Mouse (Mus musculus): Measurements from ENCODE around the gene Irf1. TPM values are rescaled to one million over a fixed set of nuclear protein-coding genes. Genes with fewer than 3 reads are reported as not detected.

Irf1 gene
- polyA plus RNA-seq (2015; fragmentation: Nextera tagmentation; extraction: Ambion mirVana): 3.9 and 23.3 TPM in 2 replicates

DNA sequence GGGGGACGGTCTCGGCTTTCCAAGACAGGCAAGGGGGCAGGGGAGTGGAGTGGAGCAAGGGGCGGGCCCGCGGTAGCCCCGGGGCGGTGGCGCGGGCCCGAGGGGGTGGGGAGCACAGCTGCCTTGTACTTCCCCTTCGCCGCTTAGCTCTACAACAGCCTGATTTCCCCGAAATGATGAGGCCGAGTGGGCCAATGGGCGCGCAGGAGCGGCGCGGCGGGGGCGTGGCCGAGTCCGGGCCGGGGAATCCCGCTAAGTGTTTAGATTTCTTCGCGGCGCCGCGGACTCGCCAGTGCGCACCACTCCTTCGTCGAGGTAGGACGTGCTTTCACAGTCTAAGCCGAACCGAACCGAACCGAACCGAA lies at the start of gene Irf1:
TSS of gene Irf1 (plus strand) at position 255 of the 365 bp plus-strand sequence.
- Histone ChIP-seq H3K27ac (replicated peaks) (peak within 1 kb of the TSS; percentile 52), H3K4me3 (replicated peaks) (peak within 1 kb of the TSS; percentile 84), H3K4me2 (peak within 1 kb of the TSS; percentile 97), H3K4me1 (peaks cover 12% of the 10 kb centered on the region; the same call in 1 of the 2 replicates), H3K36me3 (no peaks in the 10 kb centered on the region), H3K27me3 (replicated peaks) (peaks cover 20% of the 10 kb centered on the region), H3K9me3 (replicated peaks) (no peaks in the 10 kb centered on the region), H3K9ac (replicated peaks) (peak within 1 kb of the TSS; percentile 66)
- ATAC-seq (ENCODE audit: low FRiP score): peak; percentile 92
- WGBS: 1% methylated on average over 39 of the region's 40 CpGs

DNA sequence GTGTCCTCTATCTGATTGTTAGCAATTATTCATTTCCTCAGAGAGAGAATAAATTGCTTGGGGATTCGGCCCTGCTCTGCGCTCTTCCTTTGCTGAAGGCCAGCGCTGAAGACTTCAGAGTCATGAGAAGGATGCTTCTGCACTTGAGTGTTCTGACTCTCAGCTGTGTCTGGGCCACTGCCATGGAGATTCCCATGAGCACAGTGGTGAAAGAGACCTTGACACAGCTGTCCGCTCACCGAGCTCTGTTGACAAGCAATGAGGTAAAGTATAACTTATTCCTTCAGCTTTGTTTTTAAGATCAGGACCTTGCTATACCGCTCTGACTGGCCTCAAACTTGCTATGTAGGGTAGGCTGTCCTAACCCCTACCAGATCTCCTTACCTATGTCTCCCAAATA lies 49.1 kb upstream of the Irf1 start, which contains the start of gene Il5:
TSS of gene Il5 (plus strand) at position 80 of the 400 bp plus-strand sequence.
- Histone ChIP-seq H3K27ac (replicated peaks) (no peak within 1 kb of the TSS), H3K36me3 (no peaks in the 10 kb centered on the region), H3K9me3 (replicated peaks) (no peaks in the 10 kb centered on the region), H3K27me3 (replicated peaks) (no peaks in the 10 kb centered on the region), H3K9ac (replicated peaks) (no peak within 1 kb of the TSS), H3K4me2 (no peak within 1 kb of the TSS), H3K4me3 (replicated peaks) (no peak within 1 kb of the TSS), H3K4me1 (no peaks in the 10 kb centered on the region)
- no peak for ATAC-seq (ENCODE audit: low FRiP score)
- WGBS: 84% methylated on average over 6 of the region's 6 CpGs

DNA sequence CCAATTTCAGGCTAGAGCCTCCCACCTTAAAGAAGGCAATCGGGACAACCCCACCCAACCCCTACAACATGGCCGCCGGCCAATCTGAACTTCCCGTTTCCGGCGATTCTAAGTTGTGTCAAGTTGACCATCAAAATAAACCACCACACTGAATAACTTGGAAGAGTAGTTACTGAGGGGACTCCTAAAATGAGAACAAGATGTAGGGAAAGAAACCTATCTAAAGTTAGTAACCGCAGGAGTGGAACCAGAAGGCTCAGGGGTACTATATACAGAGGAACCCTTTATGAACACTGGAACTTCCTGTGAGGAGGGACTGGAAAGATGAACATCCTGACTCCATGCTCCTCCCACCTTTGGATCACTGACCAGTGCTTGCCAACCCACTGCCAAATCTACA lies 38.4 kb upstream of the Irf1 start:
- Histone ChIP-seq H3K36me3 (no peaks in the 10 kb centered on the region), H3K4me2 (no peak overlapping the region), H3K9ac (replicated peaks) (no peak overlapping the region), H3K4me1 (0 out of 2 replicates have a peak, but pooled peaks cover 5% of the 10 kb centered on the region), H3K9me3 (replicated peaks) (no peaks in the 10 kb centered on the region), H3K4me3 (replicated peaks) (no peak overlapping the region), H3K27me3 (replicated peaks) (no peaks in the 10 kb centered on the region), H3K27ac (replicated peaks) (no peak overlapping the region)
- ATAC-seq (ENCODE audit: low FRiP score): no peak
- 98% methylated on average over 7 of the region's 7 CpGs for whole genome bisulfite sequencing

DNA sequence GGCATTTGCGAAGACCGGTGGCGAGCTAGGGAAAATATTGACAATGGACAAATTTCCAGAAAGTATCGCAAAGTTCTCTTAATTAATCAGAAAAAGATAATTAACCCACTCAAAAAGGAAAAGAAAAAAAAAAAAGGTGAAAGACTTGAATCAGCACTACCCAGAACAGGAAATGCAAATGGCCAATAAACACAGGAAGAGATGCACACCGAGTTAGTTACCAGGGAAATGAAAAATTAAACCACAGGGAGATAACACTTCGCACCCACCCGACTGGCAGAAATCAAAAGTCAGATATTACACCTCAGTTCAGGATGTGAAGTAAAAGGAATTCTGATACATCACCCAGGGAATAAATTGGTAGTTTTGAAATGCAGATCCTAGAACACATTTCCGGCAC lies 37.6 kb upstream of the Irf1 start:
- ATAC-seq (ENCODE audit: low FRiP score): no peak
- WGBS: 94% methylated on average over 8 of the region's 8 CpGs
- H3K9ac ChIP-seq (replicated peaks): no peak overlapping the region
- no peak overlapping the region for H3K27ac ChIP-seq (replicated peaks)
- no peaks in the 10 kb centered on the region for H3K36me3 ChIP-seq
- no peak overlapping the region for H3K4me2 ChIP-seq
- H3K4me1 ChIP-seq: 0 out of 2 replicates have a peak, but pooled peaks cover 5% of the 10 kb centered on the region
- H3K4me3 ChIP-seq (replicated peaks): no peak overlapping the region
- no peaks in the 10 kb centered on the region for H3K27me3 ChIP-seq (replicated peaks)
- H3K9me3 ChIP-seq (replicated peaks): no peaks in the 10 kb centered on the region

DNA sequence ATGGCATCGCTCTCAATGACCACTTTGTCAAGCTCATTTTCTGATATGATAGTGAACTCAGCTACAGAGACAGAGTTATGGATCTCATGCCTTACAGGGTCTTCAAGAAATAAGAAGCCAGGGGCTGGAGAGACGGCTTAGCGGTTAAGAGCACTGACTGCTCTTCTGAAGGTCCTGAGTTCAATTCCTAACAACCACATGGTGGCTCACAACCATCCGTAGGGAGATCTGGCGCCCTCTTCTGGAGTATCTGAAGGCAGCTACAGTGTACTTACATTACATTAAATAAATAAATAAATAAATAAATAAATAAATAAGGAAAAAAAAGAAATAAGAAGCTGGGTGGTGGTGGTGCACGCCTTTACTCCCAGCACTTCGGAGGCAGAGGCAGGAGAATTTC lies 36.0 kb upstream of the Irf1 start:
- ATAC-seq (ENCODE audit: low FRiP score): no peak
- H3K27ac ChIP-seq (replicated peaks): no peak overlapping the region
- H3K4me3 ChIP-seq (replicated peaks): no peak overlapping the region
- 0 out of 2 replicates have a peak, but pooled peaks cover 5% of the 10 kb centered on the region for H3K4me1 ChIP-seq
- no peak overlapping the region for H3K4me2 ChIP-seq
- H3K9ac ChIP-seq (replicated peaks): no peak overlapping the region
- H3K9me3 ChIP-seq (replicated peaks): no peaks in the 10 kb centered on the region
- WGBS: 91% methylated on average over 7 of the region's 7 CpGs
- no peaks in the 10 kb centered on the region for H3K27me3 ChIP-seq (replicated peaks)
- no peaks in the 10 kb centered on the region for H3K36me3 ChIP-seq

DNA sequence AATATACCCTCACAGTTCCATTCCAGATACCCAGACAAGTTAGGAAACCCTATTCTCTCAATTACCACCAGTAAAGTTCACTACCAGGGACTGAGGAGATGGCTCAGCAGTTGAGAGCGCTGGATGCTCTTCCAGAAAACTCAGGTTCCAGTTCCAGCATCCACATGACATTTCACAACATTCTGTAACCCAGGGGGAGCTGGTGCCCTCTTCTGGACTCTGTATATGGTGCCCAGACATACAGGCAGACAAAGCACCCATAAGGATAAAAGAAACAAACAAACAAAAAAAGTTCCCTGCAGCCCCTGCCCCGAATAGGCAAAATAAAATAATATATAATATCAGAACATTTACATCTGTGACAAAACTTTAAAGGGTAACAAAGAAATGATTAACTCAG lies 35.4 kb upstream of the Irf1 start:
- H3K27me3 ChIP-seq (replicated peaks): no peaks in the 10 kb centered on the region
- no peak for ATAC-seq (ENCODE audit: low FRiP score)
- 89% methylated on average over 2 of the region's 2 CpGs for WGBS
- H3K9ac ChIP-seq (replicated peaks): no peak overlapping the region
- H3K4me2 ChIP-seq: no peak overlapping the region
- no peaks in the 10 kb centered on the region for H3K9me3 ChIP-seq (replicated peaks)
- H3K36me3 ChIP-seq: no peaks in the 10 kb centered on the region
- H3K4me3 ChIP-seq (replicated peaks): no peak overlapping the region
- no peak overlapping the region for H3K27ac ChIP-seq (replicated peaks)
- H3K4me1 ChIP-seq: 0 out of 2 replicates have a peak, but pooled peaks cover 5% of the 10 kb centered on the region

DNA sequence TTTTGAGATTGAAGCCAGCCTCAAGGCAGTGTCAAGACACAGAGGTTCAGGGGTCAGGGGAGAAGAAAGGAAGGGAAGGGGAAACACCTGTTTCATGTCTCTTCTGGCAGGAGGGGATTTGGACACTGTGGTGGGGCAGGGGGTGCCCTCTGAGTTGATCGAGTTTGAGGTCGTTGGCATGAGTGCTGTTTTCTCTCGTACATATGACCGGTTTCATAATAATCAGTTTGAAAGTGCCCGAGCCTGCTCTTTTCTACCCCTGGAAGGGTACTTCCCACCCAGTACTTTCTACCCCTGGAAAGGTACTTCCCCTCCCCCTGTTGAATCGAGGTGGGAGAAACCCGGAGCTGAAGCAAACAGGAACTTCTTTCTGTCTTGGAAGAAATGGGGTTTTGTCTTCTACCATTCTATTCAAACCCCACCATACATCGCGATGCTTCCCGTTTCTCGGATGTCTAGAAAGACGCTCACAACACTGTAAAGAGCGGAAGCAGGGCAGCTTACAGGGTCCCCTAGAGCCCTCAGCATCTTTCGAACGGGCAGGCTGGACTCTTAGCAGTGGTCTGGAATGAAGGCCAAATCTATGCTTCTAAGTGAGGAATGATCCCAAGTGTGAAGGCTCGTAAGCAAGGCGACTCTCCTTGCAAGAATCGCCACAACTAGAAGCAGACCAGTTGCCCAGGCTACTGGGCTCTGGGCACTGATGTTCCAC lies 34.7 kb upstream of the Irf1 start:
- Histone ChIP-seq H3K9ac (replicated peaks) (no peak overlapping the region), H3K4me1 (0 out of 2 replicates have a peak, but pooled peaks cover 5% of the 10 kb centered on the region), H3K36me3 (no peaks in the 10 kb centered on the region), H3K9me3 (replicated peaks) (no peaks in the 10 kb centered on the region), H3K27me3 (replicated peaks) (no peaks in the 10 kb centered on the region), H3K4me3 (replicated peaks) (no peak overlapping the region), H3K27ac (replicated peaks) (no peak overlapping the region), H3K4me2 (peak overlapping the region; percentile 46)
- ATAC-seq (ENCODE audit: low FRiP score): no peak
- WGBS: 71% methylated on average over 18 of the region's 18 CpGs

DNA sequence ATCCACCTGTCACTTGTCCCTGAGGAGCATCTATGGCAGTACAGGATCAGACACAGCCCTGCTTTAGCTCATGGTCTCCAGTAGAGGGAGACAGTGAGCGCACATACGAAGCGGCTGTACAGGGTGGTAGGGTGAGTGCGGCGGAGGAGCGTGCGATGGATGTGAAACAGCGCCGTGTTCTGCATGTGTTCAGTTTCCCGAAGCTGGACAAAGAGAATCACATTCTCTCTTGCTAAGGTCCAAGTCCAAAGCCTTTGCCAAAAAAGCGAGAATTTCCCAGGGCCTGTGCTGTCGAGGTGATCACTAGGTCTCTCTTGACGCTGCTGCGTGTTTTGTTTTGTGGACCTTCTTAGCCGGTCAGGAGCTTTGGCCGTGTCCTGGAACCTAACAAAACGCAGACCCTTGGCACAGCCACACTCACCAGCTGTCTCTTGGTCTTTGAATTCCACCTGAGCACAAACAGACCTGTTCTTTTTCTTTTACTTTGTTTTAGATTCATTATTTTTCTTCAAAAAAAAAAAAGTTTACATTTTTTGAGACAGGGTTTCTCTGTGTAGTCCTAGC lies 34.0 kb upstream of the Irf1 start:
- H3K4me2 ChIP-seq: peak overlapping the region; percentile 46
- H3K4me3 ChIP-seq (replicated peaks): 0 out of 2 replicates have a peak overlapping the region, but pooled peaks have one; percentile 12
- no peak overlapping the region for H3K27ac ChIP-seq (replicated peaks)
- WGBS: 19% methylated on average over 17 of the region's 17 CpGs
- peak; percentile 83; the same call in 1 of the 2 replicates for ATAC-seq (ENCODE audit: low FRiP score)
- H3K36me3 ChIP-seq: no peaks in the 10 kb centered on the region
- H3K27me3 ChIP-seq (replicated peaks): no peaks in the 10 kb centered on the region
- H3K4me1 ChIP-seq: 0 out of 2 replicates have a peak, but pooled peaks cover 5% of the 10 kb centered on the region
- H3K9me3 ChIP-seq (replicated peaks): no peaks in the 10 kb centered on the region
- H3K9ac ChIP-seq (replicated peaks): no peak overlapping the region

DNA sequence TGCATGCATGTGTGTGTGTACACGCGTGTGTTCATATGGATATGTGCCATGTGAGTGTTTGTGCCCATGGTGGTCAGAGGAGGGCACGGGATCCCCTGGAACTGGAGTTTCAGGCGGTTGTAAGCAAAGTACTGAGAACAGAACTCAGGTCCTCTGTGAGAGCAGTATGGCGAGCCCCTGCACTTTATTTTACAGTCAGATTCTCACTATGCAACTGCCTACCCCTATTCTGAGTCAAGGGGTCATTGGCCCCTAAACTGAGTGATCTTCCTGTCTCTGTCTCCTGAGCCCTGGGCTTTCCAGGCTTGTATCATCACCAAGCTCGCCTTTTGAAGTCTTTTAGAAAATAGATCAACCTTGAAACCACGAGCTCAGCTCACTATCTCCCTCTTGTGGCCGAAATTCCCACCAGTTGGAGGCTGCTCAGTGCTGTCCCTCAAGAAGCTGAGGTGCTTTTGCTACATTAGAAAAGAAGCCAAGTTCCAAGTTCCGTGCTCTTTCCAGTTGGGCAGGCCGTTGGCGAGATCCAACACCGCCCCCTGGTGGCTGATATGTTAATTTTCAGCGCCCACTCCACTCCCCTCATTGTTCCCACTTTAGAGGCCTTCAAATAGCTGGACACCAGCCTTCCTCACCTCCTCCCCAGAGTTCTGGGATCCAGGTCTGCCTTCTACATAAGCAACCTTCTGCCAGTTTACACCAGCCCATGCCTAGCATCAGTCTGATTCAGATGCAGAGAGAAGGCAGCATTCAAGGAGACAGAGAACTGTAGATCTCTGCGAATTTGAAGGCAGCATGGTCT lies 32.8 kb upstream of the Irf1 start:
- ATAC-seq (ENCODE audit: low FRiP score): peak; percentile 55
- H3K36me3 ChIP-seq: no peaks in the 10 kb centered on the region
- H3K4me2 ChIP-seq: no peak overlapping the region
- WGBS: 45% methylated on average over 14 of the region's 14 CpGs
- no peaks in the 10 kb centered on the region for H3K9me3 ChIP-seq (replicated peaks)
- H3K9ac ChIP-seq (replicated peaks): no peak overlapping the region
- H3K4me1 ChIP-seq: 0 out of 2 replicates have a peak, but pooled peaks cover 5% of the 10 kb centered on the region
- no peak overlapping the region for H3K27ac ChIP-seq (replicated peaks)
- H3K27me3 ChIP-seq (replicated peaks): no peaks in the 10 kb centered on the region
- H3K4me3 ChIP-seq (replicated peaks): no peak overlapping the region

DNA sequence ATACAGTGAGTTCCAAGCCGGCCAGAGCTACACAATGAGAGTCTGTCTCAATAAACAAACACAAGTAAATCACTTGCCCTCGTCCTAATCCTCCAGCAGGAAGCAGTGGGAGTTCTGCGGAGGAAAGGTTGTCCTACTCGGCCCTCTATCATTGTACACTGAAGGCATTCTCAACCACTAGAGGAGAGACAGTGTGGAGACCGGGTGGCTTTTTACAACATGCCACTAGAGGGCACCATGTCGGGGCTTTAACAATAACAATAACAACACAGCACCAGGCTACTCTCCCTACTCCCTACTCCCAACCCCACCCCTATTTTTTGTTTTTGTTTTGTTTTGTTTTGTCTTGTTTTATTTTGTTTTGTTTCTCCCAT lies 32.3 kb upstream of the Irf1 start:
- 36% methylated on average over 6 of the region's 6 CpGs for WGBS
- Histone ChIP-seq H3K9me3 (replicated peaks) (no peaks in the 10 kb centered on the region), H3K4me2 (no peak overlapping the region), H3K27me3 (replicated peaks) (no peaks in the 10 kb centered on the region), H3K27ac (replicated peaks) (no peak overlapping the region), H3K36me3 (no peaks in the 10 kb centered on the region), H3K4me1 (0 out of 2 replicates have a peak, but pooled peaks cover 5% of the 10 kb centered on the region), H3K9ac (replicated peaks) (no peak overlapping the region), H3K4me3 (replicated peaks) (no peak overlapping the region)
- ATAC-seq (ENCODE audit: low FRiP score): peak; percentile 35; the same call in 1 of the 2 replicates

DNA sequence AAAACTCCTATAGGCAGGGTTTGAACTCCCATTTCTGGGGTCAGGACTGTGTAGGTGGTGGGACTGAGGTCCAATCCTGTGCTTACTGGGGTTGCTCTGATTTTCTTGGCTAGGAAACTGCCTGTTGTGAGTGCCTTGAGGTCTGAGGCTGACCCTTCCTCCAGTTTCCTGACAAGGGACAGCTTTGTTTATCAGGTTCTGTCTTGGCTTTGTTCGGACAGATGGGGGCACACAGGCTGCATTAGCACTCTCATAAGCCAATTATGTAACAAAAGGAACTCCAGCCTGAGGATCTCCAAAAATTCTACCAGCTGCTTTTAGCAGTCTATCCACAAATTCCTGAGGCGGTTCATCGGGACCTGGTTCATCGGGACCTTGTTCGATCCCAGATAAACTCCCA lies 27.5 kb upstream of the Irf1 start:
- no peaks in the 10 kb centered on the region for H3K36me3 ChIP-seq
- H3K27ac ChIP-seq (replicated peaks): no peak overlapping the region
- no peak overlapping the region for H3K4me2 ChIP-seq
- no peaks in the 10 kb centered on the region for H3K9me3 ChIP-seq (replicated peaks)
- H3K27me3 ChIP-seq (replicated peaks): no peaks in the 10 kb centered on the region
- WGBS: 50% methylated on average over 5 of the region's 5 CpGs
- H3K9ac ChIP-seq (replicated peaks): no peak overlapping the region
- no peak overlapping the region for H3K4me3 ChIP-seq (replicated peaks)
- ATAC-seq (ENCODE audit: low FRiP score): no peak
- H3K4me1 ChIP-seq: no peaks in the 10 kb centered on the region

Measured in neural tube, embryonic 15.5 days (tissue).